Mouse (Mus musculus): ENCODE results near the gene Adgre5.

DNA sequence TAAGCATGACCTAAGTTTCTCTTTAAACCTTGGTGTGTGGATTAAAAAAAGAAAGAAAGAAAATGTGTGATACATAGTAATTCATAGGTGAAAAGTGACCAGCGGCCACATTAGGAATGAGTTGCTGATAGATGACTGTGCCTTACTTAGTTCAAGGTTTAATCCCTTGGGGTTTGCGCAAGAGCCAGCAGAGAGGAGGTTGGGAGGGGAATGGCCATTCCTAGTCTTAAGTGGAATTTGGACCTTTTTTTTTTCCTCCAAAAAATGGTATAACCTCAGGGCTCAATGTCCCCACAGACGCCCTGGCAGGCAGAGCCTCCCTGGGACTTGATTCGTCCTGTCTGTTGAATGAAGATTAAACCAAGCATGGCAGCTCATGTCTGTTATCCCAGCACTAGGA is 2.9 kb upstream of the Adgre5 start:
- TF ChIP-seq CTCF (IDR thresholded peaks at IDR 0.05; ENCODE audit: low read depth) (no peak), EP300 (optimal IDR thresholded peaks at IDR 0.05) (no peak)

Measured in stomach, postnatal 0 days (tissue).